Mouse (Mus musculus) CD4-positive, CD25-positive, alpha-beta regulatory T cell, adult 4 months (primary cell): ENCODE data around the gene Dpp9. TPM values are rescaled to one million over a fixed set of nuclear protein-coding genes. Genes with fewer than 3 reads are reported as not detected.

Experiments
- ATAC-seq: one replicate; pipeline ENCODE4 v1.8.0; 2017
- polyA plus RNA-seq, 2 experiments: library from polyadenylated mRNA; unstranded; fragments of 100-300 nt; shearing (Covaris generic); gene quantifications; one replicate each; pipeline ENCODE4 v1.2.1; 2017

Dpp9 gene
- polyA plus RNA-seq, 2 experiments from 2014 or later, result 17.8 to 21.0 TPM

DNA sequence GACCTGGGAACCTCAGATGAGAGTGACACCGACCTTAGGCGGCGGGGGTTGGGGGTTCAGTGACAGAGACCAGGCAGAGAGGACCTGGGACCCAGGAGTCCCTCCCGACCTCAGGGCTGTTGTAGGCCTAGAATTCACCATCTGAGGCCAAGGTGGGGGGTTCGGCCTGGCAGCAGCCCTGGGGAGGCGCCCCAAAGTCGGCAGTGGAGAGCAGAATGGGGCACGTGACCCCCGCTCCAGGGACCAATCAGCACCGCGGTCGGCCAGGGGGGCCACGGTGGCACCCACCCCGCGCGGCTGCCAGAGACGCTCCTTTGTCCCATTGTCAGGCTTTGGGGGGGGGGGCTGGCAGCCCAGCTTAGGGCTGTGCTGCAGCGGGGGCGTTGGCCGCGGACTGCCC lies 79.3 kb downstream of the Dpp9 start:
- ATAC-seq, result no peak

DNA sequence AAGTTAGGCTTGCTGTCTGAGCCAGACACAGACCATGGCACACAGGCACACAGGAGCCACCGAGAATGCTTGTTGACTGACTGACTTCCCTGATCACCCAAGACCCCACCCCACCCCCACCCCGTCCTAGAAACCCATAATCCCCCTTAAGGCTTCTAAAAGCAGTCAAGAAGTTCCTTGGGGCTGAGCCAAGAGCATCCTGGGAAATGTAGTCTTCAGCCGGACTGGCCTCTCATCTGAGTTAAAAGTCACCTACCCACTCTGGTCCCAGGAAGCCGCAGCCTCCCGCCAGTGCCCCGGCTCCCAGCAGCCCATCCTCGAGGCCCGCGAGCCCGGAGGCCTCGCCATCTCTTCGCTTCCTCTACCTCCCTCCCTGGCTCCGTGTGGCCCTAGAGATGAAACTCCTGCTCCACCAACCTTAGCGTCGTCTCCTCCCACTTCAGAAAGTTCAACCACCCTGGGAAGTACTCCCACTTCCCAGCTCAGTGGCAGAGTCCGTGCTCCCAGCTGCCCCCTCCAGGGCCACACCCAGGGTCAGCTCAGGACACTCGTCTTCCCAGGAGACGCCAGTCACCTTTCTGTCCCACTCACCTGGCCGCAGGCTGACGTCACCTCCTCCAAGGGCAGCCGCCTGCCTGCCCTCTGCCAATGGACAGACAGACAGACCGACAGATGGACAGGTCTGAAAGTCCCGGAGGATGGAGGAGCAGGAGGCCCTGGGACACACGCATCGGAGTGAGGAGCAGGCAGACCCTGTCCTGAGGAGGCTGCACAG lies 80.7 kb downstream of the Dpp9 start:
- ATAC-seq, result no peak

Other genes starting within 250 kb of the Dpp9 start
- gene Shd, start 248.4 kb downstream of the Dpp9 start, polyA plus RNA-seq, result not detected
- gene Fsd1, start 232.4 kb downstream of the Dpp9 start, polyA plus RNA-seq, result under 1 TPM in 1 of 2 experiments, not detected in 1; 0.47 TPM
- under 1 TPM in 1 of 2 experiments, not detected in 1; 0.70 TPM for gene Stap2, start 213.3 kb downstream of the Dpp9 start, polyA plus RNA-seq
- 10 to 100 TPM in 1 of 2 experiments, 1 to 10 TPM in 1; 9.2 to 13.7 TPM for gene Mpnd, start 213.2 kb downstream of the Dpp9 start, polyA plus RNA-seq
- 100 to 1,000 TPM in 1 of 2 experiments, 10 to 100 TPM in 1; 93.7 to 110 TPM for gene Sh3gl1, start 182.3 kb downstream of the Dpp9 start, polyA plus RNA-seq
- 1 to 10 TPM in 1 of 2 experiments, under 1 TPM in 1; 0.51 to 1.0 TPM for gene Chaf1a, start 178.5 kb downstream of the Dpp9 start, polyA plus RNA-seq
- 10 to 100 TPM; 35.0 to 41.5 TPM for gene Ubxn6, start 143.9 kb downstream of the Dpp9 start, polyA plus RNA-seq
- 10 to 100 TPM; 39.4 to 58.4 TPM for gene Hdgfl2, start 139.3 kb downstream of the Dpp9 start, polyA plus RNA-seq
- not detected for gene Plin4, start 109.1 kb downstream of the Dpp9 start, polyA plus RNA-seq
- not detected for gene Plin5, start 101.3 kb downstream of the Dpp9 start, polyA plus RNA-seq
- not detected for gene Lrg1, start 96.9 kb downstream of the Dpp9 start, polyA plus RNA-seq
- not detected for gene Sema6b, start 78.6 kb downstream of the Dpp9 start, polyA plus RNA-seq
- gene Tnfaip8l1, start 56.4 kb downstream of the Dpp9 start, polyA plus RNA-seq, result 10 to 100 TPM; 30.3 to 43.4 TPM
- gene Mydgf, start 35.0 kb downstream of the Dpp9 start, polyA plus RNA-seq, result 10 to 100 TPM; 58.9 to 59.6 TPM
- gene Fem1a, start 37.9 kb upstream of the Dpp9 start, polyA plus RNA-seq, result 1 to 10 TPM; 4.4 to 5.5 TPM
- gene Ticam1, start 57.9 kb upstream of the Dpp9 start, polyA plus RNA-seq, result 10 to 100 TPM in 1 of 2 experiments, 1 to 10 TPM in 1; 8.9 to 11.6 TPM
- 10 to 100 TPM; 31.8 to 32.1 TPM for gene Plin3, start 74.0 kb upstream of the Dpp9 start, polyA plus RNA-seq
- gene Arrdc5, start 81.4 kb upstream of the Dpp9 start, polyA plus RNA-seq, result not detected
- 10 to 100 TPM in 1 of 2 experiments, 1 to 10 TPM in 1; 8.5 to 28.4 TPM for gene Uhrf1, start 84.4 kb upstream of the Dpp9 start, polyA plus RNA-seq
- 1 to 10 TPM; 5.3 to 7.0 TPM for gene Kdm4b, start 107.2 kb upstream of the Dpp9 start, polyA plus RNA-seq